Mouse (Mus musculus): ENCODE results near the gene Zdhhc11.
A peak's percentile ranks its signal among the peaks of the same experiment; 100 is the strongest.
"Not testable (repeated sequence)": the region's sequence is repeated elsewhere in the genome, so short reads cannot be mapped to it uniquely, and the experiment has no call there.

The Zdhhc11 gene

DNA sequence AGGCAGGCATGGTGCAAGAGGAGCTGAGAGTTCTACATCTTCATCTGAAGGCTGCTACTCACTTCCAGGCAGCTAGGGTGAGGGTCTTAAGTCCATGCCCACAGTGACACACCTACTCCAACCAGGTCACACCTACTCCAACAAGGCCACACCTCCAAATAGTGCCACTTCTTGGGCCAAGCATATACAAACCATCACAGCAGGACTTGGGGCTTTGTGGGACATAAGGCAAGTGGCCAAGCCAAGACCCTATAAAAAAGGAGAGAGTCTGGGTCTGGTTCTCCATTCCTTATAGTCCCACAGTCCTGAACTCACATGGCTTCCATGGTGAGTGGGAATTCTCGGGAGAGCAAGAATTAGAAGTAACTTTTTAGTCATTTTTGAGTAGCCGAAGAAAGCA lies 44.6 kb downstream of the Zdhhc11 start:
- DNase-seq, result not testable (repeated sequence)

DNA sequence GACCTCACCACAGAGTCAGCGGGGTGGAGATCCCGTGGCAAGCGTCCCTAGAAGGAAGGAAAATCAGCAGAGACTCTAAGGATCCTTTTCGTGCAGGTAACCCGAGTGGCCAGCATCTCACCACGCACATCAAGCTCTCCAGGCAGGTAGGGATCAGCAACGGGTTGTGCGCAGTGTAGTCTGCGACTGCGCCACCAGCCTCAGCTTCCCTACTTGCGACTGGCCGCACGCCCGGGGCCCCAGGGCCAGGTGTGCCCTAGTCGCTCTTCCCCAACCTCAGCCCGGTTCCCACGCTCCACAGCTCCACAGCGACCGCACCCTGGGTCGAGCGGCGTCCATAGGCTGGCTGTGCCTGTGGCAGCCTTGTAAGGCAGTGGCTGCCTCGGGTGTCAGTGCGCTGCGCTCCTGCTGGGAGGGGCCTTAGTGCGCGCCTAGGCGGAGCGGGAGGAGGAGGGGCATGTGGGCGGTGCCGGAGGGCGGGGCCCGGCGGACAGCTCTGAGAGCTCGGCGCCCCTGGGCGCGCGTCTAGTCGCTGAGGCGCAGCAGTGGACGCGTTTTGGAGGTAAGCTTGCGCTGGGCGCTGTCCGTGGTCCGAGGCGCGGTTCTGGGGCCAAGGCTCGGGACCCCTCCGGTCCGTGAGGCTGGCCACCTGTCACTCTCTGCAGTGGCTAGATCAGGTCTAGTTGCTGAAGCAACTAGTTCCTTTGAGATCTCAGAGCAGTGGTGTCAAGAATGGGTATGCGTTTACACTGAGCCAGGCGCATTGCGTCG lies 45.5 kb downstream of the Zdhhc11 start, which contains the start of gene Tppp:
Tppp (plus strand) TSS at position 460 of the 771 bp plus-strand sequence.
- peak; percentile 93 for DNase-seq

DNA sequence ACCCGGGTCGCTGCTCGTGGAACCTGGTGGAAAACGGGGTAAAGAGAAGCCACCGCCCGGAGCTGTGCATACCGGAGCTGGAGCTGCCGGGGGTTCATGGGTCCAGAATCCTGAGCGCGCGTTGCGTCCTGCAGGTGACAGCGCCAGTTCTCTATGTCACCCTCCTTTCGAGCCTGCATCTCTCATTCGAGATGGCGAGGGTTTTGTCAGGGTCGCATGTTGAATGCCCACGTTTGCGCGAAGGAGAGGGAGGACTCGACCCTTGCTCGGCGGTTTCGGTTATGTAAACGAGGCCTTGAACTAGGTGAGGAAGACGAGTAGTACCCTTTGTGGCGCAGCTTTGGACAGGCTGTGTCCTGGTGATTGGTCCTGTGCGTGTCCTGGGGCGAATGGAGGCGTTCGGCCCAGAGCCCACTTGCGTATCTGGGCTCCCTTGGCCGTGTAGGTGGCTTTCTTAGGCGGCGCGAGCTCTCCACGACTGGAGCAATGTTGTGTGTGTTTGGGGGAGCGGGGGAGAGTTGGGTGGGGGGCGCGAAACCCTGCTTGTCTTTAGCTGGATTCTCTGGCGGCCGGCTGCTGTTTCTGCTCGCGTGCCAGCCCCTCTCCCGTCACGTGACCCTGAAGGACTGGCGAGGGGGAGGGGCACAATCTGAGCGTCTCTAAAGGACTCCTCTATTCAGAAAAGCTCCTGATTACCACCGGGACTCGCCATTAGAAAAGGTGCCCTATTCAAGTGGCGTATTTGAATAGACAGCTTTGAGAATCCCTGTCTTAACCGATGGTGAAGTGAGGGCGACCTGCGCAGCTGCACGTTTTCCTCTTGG lies 46.4 kb downstream of the Zdhhc11 start:
- peak; percentile 52 for DNase-seq

DNA sequence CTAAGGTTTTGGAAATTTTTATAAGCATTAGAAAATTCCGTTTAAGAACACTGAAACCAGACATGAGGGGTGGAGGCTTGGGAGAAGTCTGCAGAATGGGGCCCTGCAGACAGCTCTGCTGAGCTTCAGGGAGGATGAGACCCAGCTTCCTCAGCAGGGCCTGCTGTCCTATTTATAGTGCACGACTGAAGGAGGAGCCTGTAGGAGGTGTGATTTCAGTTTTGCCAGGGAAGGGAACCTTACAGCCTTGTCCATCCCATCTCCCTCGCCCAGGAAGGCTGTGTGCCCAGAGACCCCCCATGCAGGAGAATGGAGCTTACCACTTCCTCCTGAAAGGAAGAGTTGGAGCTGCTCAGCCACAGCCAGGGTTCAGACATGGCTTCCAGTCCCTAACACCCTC lies 47.0 kb downstream of the Zdhhc11 start:
- DNase-seq, result no peak

DNA sequence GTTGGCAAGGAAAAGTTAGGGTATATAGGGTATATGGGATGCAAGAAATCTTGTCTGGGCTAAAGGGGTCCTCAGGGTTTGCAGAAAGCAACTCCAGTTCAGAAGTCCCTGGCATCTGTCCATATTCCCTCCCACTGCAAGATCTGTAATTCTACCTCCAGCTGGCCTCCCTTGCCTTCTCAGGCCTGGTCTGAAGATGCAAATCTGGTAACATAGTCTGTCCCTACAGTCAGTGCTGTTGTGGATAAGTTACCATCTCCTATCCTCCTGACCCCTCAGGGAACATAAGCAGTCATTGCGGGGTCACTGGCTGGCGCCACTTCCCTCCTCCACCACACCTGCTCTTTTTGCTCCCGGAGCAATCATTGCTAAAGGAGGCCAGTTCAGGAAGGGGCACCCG lies 52.3 kb downstream of the Zdhhc11 start:
- no peak for DNase-seq

DNA sequence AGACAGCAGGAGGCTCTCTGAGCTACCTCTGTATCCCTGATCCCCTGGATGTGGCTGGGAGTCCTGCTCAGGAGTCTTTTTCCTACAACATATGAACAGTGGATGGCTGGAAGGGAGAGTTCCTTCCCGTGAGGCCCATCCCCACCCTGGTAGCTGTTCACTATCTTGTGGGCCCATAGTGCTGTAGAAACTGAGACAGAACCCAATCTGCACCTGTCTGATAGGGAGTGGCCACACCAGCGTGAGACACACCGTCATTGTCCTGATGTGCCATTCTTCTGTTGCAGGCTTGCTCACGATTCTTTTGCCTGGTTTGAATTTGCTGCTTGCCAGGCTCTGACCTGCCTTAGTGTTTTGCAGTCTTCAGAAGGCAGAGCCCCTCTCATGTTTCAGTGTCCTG lies 53.8 kb downstream of the Zdhhc11 start:
- DNase-seq, result no peak

DNA sequence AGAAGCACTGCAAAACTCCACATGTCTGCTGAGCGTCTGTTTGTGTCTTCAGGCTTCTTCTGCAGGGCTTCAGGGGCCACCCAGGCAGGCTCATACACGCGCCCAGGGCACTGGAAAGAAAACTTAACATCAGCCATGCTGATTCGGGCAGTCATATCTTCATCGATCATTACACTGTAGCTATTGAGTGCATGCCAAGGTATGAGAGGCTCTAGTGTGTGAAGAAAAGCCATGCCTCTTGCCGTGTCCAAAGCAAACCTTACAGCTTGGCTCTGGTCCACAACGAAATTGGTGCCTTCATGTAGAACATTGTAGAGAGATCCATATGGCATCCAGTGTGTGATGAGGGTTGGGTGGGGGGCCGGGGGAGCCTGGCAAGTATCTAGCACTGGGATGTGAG lies 55.4 kb downstream of the Zdhhc11 start:
- not testable (repeated sequence) for DNase-seq

DNA sequence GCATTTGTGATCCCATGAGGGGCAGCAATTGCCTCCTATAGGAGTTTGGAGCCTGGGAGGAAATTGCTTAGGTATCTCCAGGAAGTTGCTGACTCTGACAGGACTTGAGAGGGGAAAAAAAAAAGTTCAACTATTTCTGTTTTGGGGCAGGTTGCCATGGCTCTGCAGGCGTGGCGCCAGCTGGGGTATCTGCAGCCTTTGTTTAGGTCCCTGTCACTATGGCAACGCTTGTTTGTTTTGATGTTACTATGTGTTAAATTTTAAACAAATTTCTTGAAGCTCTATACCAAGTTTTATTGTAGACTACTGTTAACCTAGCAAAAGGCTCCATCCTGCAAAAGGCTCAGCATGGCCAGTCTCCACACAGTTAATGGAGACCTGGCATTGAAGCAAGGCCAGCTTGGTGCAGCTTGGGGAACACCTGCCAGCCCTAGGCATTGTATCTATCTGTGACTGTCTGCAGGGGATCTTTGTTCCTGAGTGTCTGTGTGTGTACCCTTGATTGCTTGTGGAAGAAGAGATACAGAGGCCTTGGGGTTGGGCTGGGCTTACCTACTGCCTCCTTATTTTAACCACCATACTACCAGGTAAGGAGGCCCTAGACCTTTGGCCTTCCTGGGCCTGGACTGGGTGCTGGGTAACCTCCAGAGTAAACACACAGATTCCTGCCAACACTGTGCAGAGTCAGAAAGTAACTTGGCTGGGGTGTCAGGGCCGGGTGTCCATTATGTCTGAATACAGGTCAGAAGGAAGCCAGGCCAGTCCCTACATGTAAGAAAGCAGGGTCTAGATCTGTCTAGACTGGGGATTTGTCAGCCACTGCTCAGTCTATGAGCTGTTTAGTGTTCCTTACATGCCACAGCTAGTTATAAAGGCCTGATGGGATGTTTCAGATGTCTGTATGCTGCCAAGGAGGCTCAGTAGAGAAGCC lies 61.8 kb downstream of the Zdhhc11 start:
- no peak for DNase-seq

DNA sequence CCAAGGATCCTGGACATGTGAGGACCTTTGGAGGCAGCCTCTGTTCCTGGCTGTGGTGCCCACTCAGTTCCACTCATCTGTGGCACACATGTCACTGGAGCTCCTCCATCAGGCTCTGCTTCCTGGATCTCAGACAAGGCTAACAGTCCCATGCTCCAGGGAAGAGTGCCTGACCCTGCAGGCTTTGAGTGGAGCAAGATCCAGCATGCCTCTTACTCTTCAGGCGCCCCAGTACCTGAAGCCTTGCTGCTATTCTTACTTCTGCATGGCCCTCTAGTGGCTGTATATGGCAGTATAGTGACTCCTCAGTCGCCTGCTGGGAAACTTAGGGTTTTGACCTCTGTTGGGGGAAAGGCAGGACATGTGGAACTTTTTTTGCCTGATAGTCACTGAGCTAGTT lies 62.6 kb downstream of the Zdhhc11 start:
- peak; percentile 19 for DNase-seq

DNA sequence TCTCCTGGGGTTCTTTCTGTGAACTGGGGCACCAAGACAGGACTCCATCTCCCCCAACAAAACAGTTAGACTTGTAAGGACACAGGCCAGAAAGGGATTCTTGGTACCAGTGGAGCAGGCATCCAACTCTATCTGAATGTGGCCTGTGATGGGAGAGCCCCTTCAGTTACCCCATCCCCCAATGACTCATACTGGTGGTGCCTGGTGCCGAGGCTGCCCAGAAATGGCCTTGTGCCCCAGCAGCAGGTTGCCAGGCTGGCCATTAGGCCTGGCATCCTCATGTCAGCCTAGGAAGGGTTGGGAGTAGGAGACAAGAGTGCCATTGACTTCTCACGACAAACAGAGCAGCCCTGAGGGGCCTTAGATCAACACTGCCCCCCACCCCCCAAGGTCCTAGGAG lies 64.5 kb downstream of the Zdhhc11 start:
- no peak for DNase-seq

DNA sequence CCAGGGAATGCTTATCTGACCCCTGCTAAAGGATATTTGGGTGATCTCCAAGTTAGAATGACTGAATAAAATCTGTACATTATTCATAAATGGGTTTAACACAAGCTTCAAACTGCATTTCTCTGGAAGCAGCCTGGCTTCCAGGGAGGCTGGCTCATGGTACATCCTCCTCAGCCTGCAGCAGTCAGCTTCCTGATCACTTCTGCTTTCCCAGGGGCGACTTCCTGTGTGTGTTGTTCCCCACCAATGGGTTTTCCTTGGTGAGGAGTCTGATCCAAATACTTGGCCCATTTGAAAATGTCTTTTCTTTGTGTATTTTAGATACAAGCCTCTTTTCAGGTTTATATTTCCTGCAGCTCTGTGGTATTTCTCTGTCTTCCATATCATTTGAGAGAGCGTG lies 65.4 kb downstream of the Zdhhc11 start:
- no peak for DNase-seq

DNA sequence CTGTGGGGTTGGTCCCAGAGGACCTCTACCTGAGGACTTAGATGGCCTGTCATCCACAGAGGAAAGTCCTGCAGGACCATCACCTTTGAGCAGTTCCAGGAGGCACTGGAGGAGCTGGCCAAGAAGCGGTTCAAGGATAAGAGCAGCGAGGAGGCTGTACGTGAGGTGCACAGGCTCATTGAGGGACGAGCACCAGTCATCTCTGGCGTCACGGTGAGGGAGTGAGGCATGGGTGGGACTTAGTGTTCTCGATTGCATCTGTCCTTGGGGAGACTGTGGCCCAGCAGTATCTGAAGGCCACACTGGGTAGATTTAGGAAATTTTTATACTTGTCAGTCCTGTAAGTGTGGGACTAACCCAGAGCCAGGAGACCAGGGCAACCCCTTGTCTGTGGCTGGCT lies 67.0 kb downstream of the Zdhhc11 start:
- DNase-seq, result no peak

DNA sequence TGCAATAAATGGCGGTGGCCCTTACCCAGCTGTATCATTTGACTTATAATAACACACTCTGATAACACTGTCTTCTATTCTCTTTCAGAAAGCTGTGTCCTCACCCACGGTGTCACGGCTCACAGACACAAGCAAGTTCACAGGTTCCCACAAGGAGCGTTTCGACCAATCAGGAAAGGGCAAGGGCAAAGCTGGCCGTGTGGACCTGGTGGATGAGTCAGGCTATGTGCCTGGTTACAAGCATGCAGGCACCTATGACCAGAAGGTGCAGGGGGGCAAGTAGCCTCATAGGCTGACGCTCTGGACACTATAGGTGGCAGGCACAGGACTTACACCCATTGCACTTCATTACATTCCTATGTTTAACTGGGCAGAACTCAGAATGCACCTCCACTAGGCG lies 67.5 kb downstream of the Zdhhc11 start:
- DNase-seq, result no peak

DNA sequence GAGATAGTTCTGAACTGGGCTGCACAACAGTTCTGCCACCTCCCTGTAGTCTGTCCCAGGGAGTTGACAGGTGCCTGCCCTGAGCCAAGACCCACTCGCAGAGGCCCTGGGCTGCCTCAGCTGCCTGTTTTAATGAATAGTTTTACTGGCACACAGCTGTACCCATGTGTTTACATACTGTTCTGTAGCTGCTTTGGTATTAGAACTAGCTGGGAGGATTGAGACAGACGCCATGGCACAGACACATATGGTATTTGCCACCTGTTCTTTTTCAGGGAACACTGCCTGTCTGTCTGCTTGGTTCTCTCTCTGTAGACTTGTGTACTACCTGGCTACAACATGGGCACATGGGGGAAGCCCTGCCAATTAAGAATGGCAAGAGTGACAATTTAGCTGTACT lies 71.1 kb downstream of the Zdhhc11 start:
- DNase-seq, result no peak

DNA sequence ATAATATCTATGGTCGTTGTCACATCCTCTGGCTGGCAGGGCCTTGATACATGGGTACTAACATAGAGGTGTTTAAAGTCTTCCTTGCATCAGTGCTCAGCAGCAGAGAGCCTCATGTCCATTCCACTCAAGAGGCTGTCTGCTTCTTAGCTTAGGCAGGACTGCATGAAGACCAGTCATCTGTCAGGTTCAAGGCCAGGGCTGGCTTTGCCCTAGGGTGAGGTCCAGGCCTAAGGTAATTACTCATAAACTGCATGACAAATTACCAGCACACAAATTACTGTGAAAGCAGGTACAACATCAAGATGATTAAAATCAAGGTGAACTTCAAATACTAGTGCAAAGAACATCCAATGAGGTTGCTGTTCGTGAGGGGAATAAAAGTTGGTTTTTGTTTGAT lies 72.1 kb downstream of the Zdhhc11 start:
- DNase-seq, result no peak

DNA sequence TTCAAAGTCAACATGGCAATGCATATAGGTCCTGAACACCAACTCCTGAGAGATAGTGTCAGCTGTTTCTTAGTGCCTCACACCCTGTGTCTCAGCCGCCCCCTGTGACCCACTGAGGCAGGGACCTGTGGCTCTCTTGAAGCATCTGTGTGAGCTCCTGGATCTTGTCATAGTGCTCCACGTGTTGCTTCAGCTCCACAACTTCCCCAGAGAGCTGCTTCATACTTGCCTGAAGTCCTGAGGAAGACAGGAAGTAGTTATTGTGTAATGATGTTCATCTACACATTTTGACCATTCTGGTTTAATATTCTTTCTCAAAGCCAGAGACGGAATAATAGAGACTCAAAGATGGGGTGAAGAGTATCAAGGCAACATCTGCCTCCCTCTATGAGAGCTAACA lies 76.3 kb downstream of the Zdhhc11 start:
- no peak for DNase-seq
